Mouse (Mus musculus): ENCODE measurements around the gene Pak4. TPM values are rescaled to one million over a fixed set of nuclear protein-coding genes. Genes with fewer than 3 reads are reported as not detected.
"Not testable (repeated sequence)": the region's sequence is repeated elsewhere in the genome, so short reads cannot be mapped to it uniquely, and the experiment has no call there.

Gene Pak4
- polyA plus RNA-seq (2015; fragmentation: Nextera tagmentation; extraction: Ambion mirVana), result 20.2 TPM in 2 replicates

DNA sequence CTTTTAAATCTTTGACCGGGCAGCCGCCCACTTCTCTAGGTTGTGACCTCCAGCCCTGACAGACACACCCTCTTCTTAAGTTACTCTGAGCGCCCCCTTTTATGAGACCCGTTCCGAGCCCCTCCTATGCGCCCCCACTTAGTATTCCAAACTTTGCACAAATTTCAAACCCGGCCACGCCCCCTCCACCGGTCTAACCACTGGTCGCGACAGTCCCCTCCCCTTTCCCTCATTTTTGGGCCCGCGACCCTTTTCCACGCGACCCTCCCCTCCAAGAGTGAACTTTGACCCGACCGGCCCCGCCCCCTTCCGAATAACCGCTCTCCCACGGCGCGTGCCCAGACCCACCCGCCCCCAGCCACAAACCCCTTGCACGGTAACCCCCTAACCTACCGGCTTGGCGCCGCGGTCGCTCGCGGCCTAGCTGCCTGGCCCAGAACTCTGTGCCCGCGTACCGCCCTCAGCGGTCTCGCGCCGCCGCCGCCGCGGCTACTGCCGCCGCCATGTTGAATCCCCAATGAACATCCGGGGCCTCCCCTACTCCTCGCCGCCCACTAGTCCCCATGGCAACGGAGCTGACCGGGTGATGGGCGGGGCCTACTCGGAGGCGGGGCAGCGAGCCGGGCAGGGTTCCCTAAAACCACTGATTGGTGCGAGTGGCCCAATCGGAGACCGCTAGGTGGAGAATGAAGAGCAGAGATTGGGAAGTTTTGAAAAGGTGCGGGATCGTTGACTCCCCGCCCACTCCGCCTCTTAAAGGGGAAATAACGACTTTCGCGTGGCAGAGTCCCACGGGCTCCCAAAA, at the start of gene Pak4, which contains the start of gene Samd4b:
TSS of gene Pak4 (minus strand) at position 544 of the 805 bp plus-strand sequence.
TSS of gene Samd4b (minus strand) at position 503 of the 805 bp plus-strand sequence.
- H3K4me1 ChIP-seq (replicated peaks), result peaks cover 57% of the 10 kb centered on the region
- no peaks in the 10 kb centered on the region for H3K9me3 ChIP-seq

DNA sequence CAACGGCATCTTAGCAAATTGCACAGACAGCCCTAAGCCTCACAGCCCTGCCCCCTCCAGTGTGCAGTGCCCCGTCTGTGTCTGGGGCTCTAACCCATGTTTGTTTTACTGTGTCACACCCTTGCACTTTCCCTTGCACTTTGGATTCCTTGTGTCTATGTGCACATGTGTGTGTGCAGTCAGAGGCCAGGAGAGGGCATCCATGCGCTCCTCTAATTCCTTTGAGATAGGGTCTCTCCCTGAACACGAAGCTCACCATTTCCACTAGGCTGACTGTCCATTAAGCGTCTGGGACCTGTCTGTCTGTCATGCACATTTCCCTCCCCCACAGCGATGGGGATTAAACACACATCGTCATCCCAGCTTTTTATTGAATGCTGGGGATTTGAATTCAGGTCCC, 49.0 kb upstream of the Pak4 start:
- Histone ChIP-seq H3K36me3 (no peaks in the 10 kb centered on the region), H3K27me3 (no peaks in the 10 kb centered on the region), H3K27ac (replicated peaks) (no peak overlapping the region), H3K9ac (no peak overlapping the region), H3K4me2 (no peak overlapping the region), H3K9me3 (no peaks in the 10 kb centered on the region), H3K4me1 (replicated peaks) (no peaks in the 10 kb centered on the region), H3K4me3 (no peak overlapping the region)
- 56% methylated on average over 7 of the region's 7 CpGs for WGBS
- no peak for ATAC-seq (ENCODE audit: low FRiP score, low read depth)

More for the DNA sequence above, at the start of gene Pak4, which contains the start of gene Samd4b:
- WGBS, result under 1% methylated on average over 66 of the region's 66 CpGs
- H3K4me3 ChIP-seq, result peak within 1 kb of the TSS; percentile 55
- ATAC-seq (ENCODE audit: low FRiP score, low read depth), result peak; percentile 95
- no peaks in the 10 kb centered on the region for H3K27me3 ChIP-seq
- H3K36me3 ChIP-seq, result no peaks in the 10 kb centered on the region
- H3K4me2 ChIP-seq, result peak within 1 kb of the TSS; percentile 64
- H3K27ac ChIP-seq (replicated peaks), result peak within 1 kb of the TSS; percentile 86
- peak within 1 kb of the TSS; percentile 46 for H3K9ac ChIP-seq

DNA sequence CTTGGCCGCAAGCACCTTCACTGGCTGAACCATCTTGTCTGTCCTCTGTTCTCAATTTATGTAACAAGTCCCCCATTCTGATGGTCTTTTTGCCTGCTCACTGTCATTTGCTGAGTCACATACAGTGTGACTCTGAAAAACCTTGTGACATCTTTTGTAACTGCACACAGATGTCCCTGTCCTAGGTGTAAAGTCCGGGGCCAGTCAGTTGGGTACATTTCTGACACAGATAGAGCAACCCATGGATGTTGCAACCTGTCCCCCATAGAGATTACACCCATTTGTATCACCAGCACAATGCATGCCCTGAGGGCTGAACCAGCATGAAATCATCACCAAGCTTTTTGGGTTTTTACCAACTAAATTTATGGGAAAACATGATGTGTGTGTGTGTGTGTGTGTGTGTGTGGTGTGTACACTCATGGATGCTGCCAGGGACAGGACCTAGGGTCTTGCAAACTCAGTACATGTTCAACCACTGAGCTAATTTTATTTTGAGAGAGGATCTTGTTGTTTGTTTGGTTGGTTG, 48.0 kb upstream of the Pak4 start:
- WGBS, result 91% methylated on average over 2 of the region's 2 CpGs

DNA sequence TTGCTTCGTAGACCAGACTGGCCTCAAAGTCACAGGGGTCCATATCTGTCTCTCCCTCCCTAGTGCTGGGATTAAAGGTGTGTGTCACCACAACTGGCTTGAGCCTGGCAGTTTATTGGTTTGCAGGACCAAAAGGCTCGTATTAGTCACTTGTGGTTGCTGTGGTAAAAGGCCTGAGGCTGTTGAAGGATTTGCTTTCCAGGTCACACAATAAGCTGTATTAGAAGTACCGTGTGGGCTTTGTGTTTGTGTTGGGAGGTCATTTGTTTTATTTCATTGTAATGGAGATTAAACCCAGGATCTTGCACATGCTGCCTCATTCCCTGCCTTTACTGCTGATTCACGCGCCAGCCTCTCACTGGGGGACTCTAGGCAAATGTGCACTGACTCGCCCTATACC, 47.4 kb upstream of the Pak4 start:
- Histone ChIP-seq H3K27ac (replicated peaks) (no peak overlapping the region), H3K27me3 (no peaks in the 10 kb centered on the region), H3K4me1 (replicated peaks) (no peaks in the 10 kb centered on the region), H3K9ac (no peak overlapping the region), H3K4me3 (no peak overlapping the region), H3K9me3 (no peaks in the 10 kb centered on the region), H3K36me3 (no peaks in the 10 kb centered on the region), H3K4me2 (no peak overlapping the region)
- WGBS, result 38% methylated on average over 6 of the region's 6 CpGs
- ATAC-seq (ENCODE audit: low FRiP score, low read depth), result no peak

More for the DNA sequence above, 48.0 kb upstream of the Pak4 start:
- Histone ChIP-seq H3K36me3 (no peaks in the 10 kb centered on the region), H3K9me3 (no peaks in the 10 kb centered on the region), H3K27me3 (no peaks in the 10 kb centered on the region), H3K4me2 (no peak overlapping the region), H3K27ac (replicated peaks) (no peak overlapping the region), H3K4me3 (no peak overlapping the region), H3K9ac (no peak overlapping the region), H3K4me1 (replicated peaks) (no peaks in the 10 kb centered on the region)
- ATAC-seq (ENCODE audit: low FRiP score, low read depth), result no peak

DNA sequence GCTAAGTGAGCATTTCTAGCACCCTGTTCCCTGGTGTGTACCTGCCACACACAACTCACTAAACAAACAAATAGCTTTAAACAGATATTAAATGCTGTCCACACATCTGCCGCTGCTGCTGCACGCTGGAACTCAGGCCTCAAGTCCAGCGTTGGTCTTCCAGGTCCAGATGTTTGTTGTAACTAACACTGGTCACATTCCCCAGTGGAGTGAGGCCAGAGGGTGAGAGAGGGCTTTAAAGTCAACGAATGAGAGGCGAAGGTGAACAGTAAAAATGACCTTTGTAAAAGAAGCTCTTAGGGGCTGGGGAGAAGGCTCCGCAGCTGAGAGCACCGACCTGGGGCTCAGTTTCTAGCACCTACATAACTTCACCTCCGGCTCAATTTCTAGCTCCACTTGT, 43.6 kb upstream of the Pak4 start:
- H3K9ac ChIP-seq, result no peak overlapping the region
- no peak for ATAC-seq (ENCODE audit: low FRiP score, low read depth)
- 85% methylated on average over 8 of the region's 8 CpGs for WGBS
- no peak overlapping the region for H3K4me2 ChIP-seq
- H3K27ac ChIP-seq (replicated peaks), result no peak overlapping the region
- no peaks in the 10 kb centered on the region for H3K27me3 ChIP-seq
- H3K36me3 ChIP-seq, result no peaks in the 10 kb centered on the region
- no peak overlapping the region for H3K4me3 ChIP-seq
- H3K4me1 ChIP-seq (replicated peaks), result 0 out of 2 replicates have a peak, but pooled peaks cover 4% of the 10 kb centered on the region
- H3K9me3 ChIP-seq, result no peaks in the 10 kb centered on the region

DNA sequence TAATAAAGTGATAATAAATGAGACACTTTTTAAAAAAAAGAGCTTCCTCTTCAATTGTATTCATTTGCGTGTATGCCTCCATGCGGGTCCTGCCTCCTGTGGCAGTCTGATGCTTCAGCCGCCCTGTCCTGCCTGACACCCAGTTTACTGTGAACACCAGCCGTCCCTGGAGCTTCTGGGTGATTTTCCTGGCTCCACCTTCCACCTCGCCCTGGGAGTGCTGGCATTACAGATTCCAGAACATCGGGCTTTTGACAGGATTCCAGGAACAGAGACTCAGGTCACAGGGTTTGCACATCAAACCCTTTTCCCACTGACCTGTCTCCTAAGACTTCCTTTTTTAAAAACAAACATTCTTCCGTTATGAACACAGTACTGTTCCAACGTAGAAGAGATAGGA, 39.5 kb upstream of the Pak4 start:
- H3K27ac ChIP-seq (replicated peaks), result no peak overlapping the region
- no peaks in the 10 kb centered on the region for H3K36me3 ChIP-seq
- ATAC-seq (ENCODE audit: low FRiP score, low read depth), result no peak
- peaks cover 4% of the 10 kb centered on the region; the same call in 1 of the 2 replicates for H3K27me3 ChIP-seq
- H3K4me3 ChIP-seq, result no peak overlapping the region
- H3K9ac ChIP-seq, result no peak overlapping the region
- 0 out of 2 replicates have a peak, but pooled peaks cover 4% of the 10 kb centered on the region for H3K4me1 ChIP-seq (replicated peaks)
- H3K9me3 ChIP-seq, result no peaks in the 10 kb centered on the region
- H3K4me2 ChIP-seq, result no peak overlapping the region
- 29% methylated on average over 8 of the region's 8 CpGs for WGBS

DNA sequence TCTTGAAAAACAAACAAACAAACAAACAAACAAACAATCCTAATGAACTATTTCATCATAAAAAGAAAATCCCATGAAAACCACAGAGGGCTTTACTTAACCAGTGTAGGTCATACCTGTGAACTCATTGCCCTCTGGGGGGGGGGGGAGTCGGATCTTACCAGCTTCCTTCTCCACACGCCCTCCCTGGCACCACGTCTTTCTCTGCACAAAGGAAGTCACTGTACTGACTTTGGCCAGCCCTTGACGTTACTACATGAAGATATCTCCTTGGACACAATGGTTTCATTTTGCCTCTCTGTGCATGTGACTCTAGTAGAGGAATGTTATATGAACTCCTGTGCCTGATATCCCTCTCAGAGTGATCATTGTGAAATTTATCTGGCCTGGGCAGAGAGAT, 36.1 kb upstream of the Pak4 start:
- no peak overlapping the region for H3K27ac ChIP-seq (replicated peaks)
- H3K4me2 ChIP-seq, result no peak overlapping the region
- peaks cover 20% of the 10 kb centered on the region for H3K4me1 ChIP-seq (replicated peaks)
- 71% methylated on average over 4 of the region's 4 CpGs for WGBS
- ATAC-seq (ENCODE audit: low FRiP score, low read depth), result no peak
- no peak overlapping the region for H3K4me3 ChIP-seq
- H3K9me3 ChIP-seq, result no peaks in the 10 kb centered on the region
- H3K9ac ChIP-seq, result no peak overlapping the region
- H3K27me3 ChIP-seq, result peaks cover 31% of the 10 kb centered on the region
- H3K36me3 ChIP-seq, result no peaks in the 10 kb centered on the region

DNA sequence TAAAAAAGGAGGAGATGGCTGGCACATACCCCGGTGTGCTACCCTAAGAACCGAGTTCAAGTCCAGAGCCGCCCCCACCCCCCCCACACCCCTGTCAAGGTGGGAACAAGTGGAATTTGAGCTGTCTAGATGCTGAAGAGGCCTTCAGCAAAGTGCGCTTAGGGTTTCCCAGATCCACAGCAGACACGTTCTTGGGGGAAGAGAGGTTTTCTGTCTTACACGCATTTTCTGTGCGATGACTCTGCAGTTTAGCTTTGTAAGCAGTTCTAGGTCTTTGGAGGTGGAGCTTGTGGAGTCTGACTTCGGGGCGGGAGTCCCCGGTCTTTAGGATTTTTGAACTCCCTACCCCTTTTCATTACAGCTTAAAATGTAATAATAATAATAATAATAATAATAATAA, 33.1 kb upstream of the Pak4 start, which contains the start of gene Acp7:
TSS of gene Acp7 (minus strand) at position 260 of the 400 bp plus-strand sequence.
- no peaks in the 10 kb centered on the region for H3K9me3 ChIP-seq
- ATAC-seq (ENCODE audit: low FRiP score, low read depth), result no peak
- no peaks in the 10 kb centered on the region for H3K36me3 ChIP-seq
- WGBS, result 29% methylated on average over 10 of the region's 10 CpGs
- H3K4me2 ChIP-seq, result peak within 1 kb of the TSS; percentile 71
- H3K27me3 ChIP-seq, result peaks cover 34% of the 10 kb centered on the region
- peaks cover 16% of the 10 kb centered on the region for H3K4me1 ChIP-seq (replicated peaks)
- H3K4me3 ChIP-seq, result peak within 1 kb of the TSS; percentile 35
- H3K27ac ChIP-seq (replicated peaks), result no peak within 1 kb of the TSS
- H3K9ac ChIP-seq, result peak within 1 kb of the TSS; percentile 25

DNA sequence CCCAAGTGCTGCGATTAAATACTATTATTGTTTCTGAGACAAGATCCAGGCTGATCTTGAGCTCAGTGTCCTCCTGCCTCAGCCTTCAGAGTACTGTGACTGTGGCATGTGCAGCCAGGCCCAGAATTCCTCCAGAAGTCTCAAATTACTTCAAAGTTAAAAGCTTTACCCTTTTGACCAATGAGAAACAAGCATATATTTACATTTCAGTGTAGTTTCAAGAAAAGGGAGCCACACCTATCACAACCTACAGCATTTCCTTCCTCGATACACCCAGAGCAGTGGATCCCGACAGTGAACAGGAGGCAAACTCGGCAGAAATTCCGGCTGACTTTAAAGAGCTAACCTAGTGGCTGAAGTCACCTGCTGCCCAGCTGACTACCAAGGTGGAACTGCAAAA, 26.8 kb upstream of the Pak4 start:
- H3K4me2 ChIP-seq, result no peak overlapping the region
- no peak for ATAC-seq (ENCODE audit: low FRiP score, low read depth)
- WGBS, result 80% methylated on average over 5 of the region's 5 CpGs

DNA sequence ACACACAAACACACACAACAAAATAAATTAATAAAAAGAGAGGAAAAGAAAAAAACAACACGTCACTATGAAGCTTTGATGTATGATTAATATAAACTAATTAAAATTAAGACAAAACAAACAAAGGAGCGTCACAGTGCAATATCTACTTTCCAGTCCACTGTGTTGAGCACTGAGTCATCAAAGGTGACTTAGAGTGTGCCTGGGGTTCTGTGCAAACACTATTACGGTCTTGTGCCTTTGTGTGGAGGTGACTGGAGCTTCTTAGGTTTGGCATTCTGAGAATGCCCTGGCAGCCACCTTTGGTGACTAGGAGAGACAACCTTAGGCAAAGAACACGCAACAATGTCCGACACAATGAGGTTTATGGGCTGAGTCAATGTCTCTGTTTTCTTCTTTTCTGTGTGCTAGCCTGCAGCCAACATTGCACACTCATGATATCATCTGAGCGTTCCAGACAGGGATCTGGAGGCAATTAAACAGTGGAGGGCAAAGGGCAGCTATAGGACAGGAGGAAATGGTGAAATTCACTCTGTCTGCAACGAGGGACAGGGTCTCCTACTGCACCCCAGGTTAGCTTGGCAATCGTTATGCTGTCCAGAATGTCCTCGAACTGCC, 21.2 kb upstream of the Pak4 start:
- Histone ChIP-seq H3K9me3 (no peaks in the 10 kb centered on the region), H3K4me1 (replicated peaks) (no peaks in the 10 kb centered on the region), H3K36me3 (no peaks in the 10 kb centered on the region)

More for the DNA sequence above, 26.8 kb upstream of the Pak4 start:
- H3K9ac ChIP-seq, result no peak overlapping the region
- peaks cover 4% of the 10 kb centered on the region for H3K4me1 ChIP-seq (replicated peaks)
- peaks cover 10% of the 10 kb centered on the region for H3K27me3 ChIP-seq
- H3K36me3 ChIP-seq, result no peaks in the 10 kb centered on the region
- no peak overlapping the region for H3K27ac ChIP-seq (replicated peaks)
- no peaks in the 10 kb centered on the region for H3K9me3 ChIP-seq
- no peak overlapping the region for H3K4me3 ChIP-seq

DNA sequence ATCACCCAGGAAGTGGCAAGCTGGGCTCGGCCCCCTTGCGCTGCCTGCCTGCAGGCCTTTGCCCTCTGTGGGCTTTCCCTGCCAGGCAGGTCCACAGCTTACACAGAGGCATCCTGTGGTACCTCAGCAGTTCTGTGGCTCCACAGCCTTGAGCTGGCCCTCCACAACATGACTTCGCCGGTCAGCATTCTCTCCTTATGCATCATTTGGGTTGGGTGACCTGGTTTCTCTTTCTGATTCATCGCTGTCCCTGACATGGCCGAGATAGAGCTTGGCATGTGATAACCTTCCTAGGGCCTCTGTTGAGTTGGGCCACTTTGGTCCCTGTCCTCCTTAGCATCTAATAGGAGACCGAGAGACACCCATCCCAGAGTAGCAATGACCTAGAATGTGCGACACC, 8.0 kb upstream of the Pak4 start:
- Histone ChIP-seq H3K4me1 (replicated peaks) (peaks cover 9% of the 10 kb centered on the region), H3K9me3 (no peaks in the 10 kb centered on the region), H3K27me3 (no peaks in the 10 kb centered on the region), H3K36me3 (no peaks in the 10 kb centered on the region), H3K4me2 (no peak overlapping the region), H3K9ac (no peak overlapping the region), H3K4me3 (no peak overlapping the region), H3K27ac (replicated peaks) (no peak overlapping the region)
- WGBS, result 98% methylated on average over 8 of the region's 8 CpGs
- no peak for ATAC-seq (ENCODE audit: low FRiP score, low read depth)

More for the DNA sequence above, 21.2 kb upstream of the Pak4 start:
- WGBS, result 81% methylated on average over 9 of the region's 9 CpGs
- no peak for ATAC-seq (ENCODE audit: low FRiP score, low read depth)
- no peak overlapping the region for H3K27ac ChIP-seq (replicated peaks)
- no peak overlapping the region for H3K4me2 ChIP-seq
- no peak overlapping the region for H3K4me3 ChIP-seq
- H3K27me3 ChIP-seq, result no peaks in the 10 kb centered on the region
- H3K9ac ChIP-seq, result no peak overlapping the region

DNA sequence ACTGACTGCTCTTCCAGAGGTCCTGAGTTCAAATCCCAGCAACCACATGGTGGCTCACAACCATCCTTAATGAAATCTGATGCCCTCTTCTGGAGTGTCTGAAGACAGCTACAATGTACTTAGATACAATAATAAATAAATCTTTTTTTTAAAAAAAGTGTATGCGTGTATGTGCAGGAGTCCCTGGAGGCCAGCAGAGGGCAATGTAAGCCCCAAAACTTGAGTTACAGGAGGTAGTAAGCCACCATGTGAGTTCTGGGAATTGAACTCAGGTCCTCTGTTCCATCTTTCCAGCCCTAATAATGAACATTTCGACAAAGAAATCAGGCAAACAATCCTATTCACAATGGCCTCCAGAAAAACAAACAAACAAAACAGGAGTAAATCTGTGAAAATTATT, 5.8 kb upstream of the Pak4 start:
- not testable (repeated sequence) for ATAC-seq (ENCODE audit: low FRiP score, low read depth); H3K27me3 ChIP-seq; H3K4me1 ChIP-seq (replicated peaks); H3K27ac ChIP-seq (replicated peaks); H3K4me2 ChIP-seq; H3K4me3 ChIP-seq; H3K36me3 ChIP-seq; H3K9me3 ChIP-seq; H3K9ac ChIP-seq
- WGBS, result 87% methylated on average over 2 of the region's 2 CpGs
